Mouse (Mus musculus): ENCODE data around the gene Cwc25. TPM values are rescaled to one million over a fixed set of nuclear protein-coding genes. Genes with fewer than 3 reads are reported as not detected.
"Not testable (repeated sequence)": the region's sequence is repeated elsewhere in the genome, so short reads cannot be mapped to it uniquely, and the experiment has no call there.

Cwc25 gene
- polyA plus RNA-seq, 1 experiment from 2014 or later = 13.4 TPM

- H3K27ac ChIP-seq = peak overlapping the region; percentile 99
- H3K36me3 ChIP-seq = no peaks in the 10 kb centered on the region
- H3K4me3 ChIP-seq (replicated peaks) = peak overlapping the region; percentile 94
- peaks cover 39% of the 10 kb centered on the region for H3K4me1 ChIP-seq (replicated peaks)
- H3K9me3 ChIP-seq = no peaks in the 10 kb centered on the region
- no peaks in the 10 kb centered on the region for H3K27me3 ChIP-seq (replicated peaks)
- ATAC-seq = peak; percentile 76
- WGBS = under 1% methylated on average over 35 of the region's 43 CpGs
- peak overlapping the region; percentile 94 for H3K9ac ChIP-seq
- peak overlapping the region; percentile 83 for H3K4me2 ChIP-seq (replicated peaks)
These were observed 33.8 kb upstream of the Cwc25 start for GRCm38 (mm10) chr11:97799994-97800690.

- peak overlapping the region; percentile 83 for H3K4me2 ChIP-seq (replicated peaks)
- no peaks in the 10 kb centered on the region for H3K27me3 ChIP-seq (replicated peaks)
- H3K36me3 ChIP-seq = no peaks in the 10 kb centered on the region
- peak overlapping the region; percentile 94 for H3K4me3 ChIP-seq (replicated peaks)
- peaks cover 31% of the 10 kb centered on the region for H3K4me1 ChIP-seq (replicated peaks)
- ATAC-seq = peak; percentile 77
- no peaks in the 10 kb centered on the region for H3K9me3 ChIP-seq
- peak overlapping the region; percentile 94 for H3K9ac ChIP-seq
- under 1% methylated on average over 71 of the region's 71 CpGs for WGBS
- H3K27ac ChIP-seq = peak overlapping the region; percentile 99
These were observed 33.0 kb upstream of the Cwc25 start for GRCm38 (mm10) chr11:97799146-97799993.

GRCm38 (mm10) chr11:97798782-97799145, 32.4 kb upstream of the Cwc25 start, which contains the start of gene Lasp1:
Gene Lasp1, plus strand, starts transcription at chr11:97799000.
- Histone ChIP-seq H3K4me2 (replicated peaks) (peak within 1 kb of the TSS; percentile 83), H3K9ac (peak within 1 kb of the TSS; percentile 94), H3K4me1 (replicated peaks) (peaks cover 25% of the 10 kb centered on the region), H3K9me3 (no peaks in the 10 kb centered on the region), H3K27me3 (replicated peaks) (no peaks in the 10 kb centered on the region), H3K27ac (peak within 1 kb of the TSS; percentile 99), H3K4me3 (replicated peaks) (peak within 1 kb of the TSS; percentile 94), H3K36me3 (no peaks in the 10 kb centered on the region)
- WGBS = under 1% methylated on average over 11 of the region's 11 CpGs
- ATAC-seq = peak; percentile 46

- peak overlapping the region; percentile 83 for H3K4me2 ChIP-seq (replicated peaks)
- WGBS = 46% methylated on average over 8 of the region's 8 CpGs
- H3K9ac ChIP-seq = no peak overlapping the region
- no peaks in the 10 kb centered on the region for H3K9me3 ChIP-seq
- 0 out of 2 replicates have a peak overlapping the region, but pooled peaks have one; percentile 11 for H3K27ac ChIP-seq
- no peaks in the 10 kb centered on the region for H3K27me3 ChIP-seq (replicated peaks)
- H3K4me3 ChIP-seq (replicated peaks) = peak overlapping the region; percentile 94; the same call in 1 of the 2 replicates
- ATAC-seq = no peak
- H3K4me1 ChIP-seq (replicated peaks) = peaks cover 22% of the 10 kb centered on the region
- no peaks in the 10 kb centered on the region for H3K36me3 ChIP-seq
These were observed 31.7 kb upstream of the Cwc25 start for GRCm38 (mm10) chr11:97798083-97798435.

- Histone ChIP-seq H3K9ac (no peak overlapping the region), H3K4me2 (replicated peaks) (0 out of 2 replicates have a peak overlapping the region, but pooled peaks have one; percentile 83), H3K27me3 (replicated peaks) (no peaks in the 10 kb centered on the region), H3K36me3 (no peaks in the 10 kb centered on the region), H3K4me1 (replicated peaks) (peaks cover 21% of the 10 kb centered on the region), H3K9me3 (no peaks in the 10 kb centered on the region), H3K27ac (no peak overlapping the region), H3K4me3 (replicated peaks) (no peak overlapping the region)
- 61% methylated on average over 15 of the region's 15 CpGs for WGBS
- no peak for ATAC-seq
These were observed 31.2 kb upstream of the Cwc25 start for GRCm38 (mm10) chr11:97797369-97798082.

- no peaks in the 10 kb centered on the region for H3K36me3 ChIP-seq
- 5% methylated on average over 6 of the region's 6 CpGs for WGBS
- no peak for ATAC-seq
- no peaks in the 10 kb centered on the region for H3K9me3 ChIP-seq
- no peaks in the 10 kb centered on the region for H3K27me3 ChIP-seq (replicated peaks)
- H3K4me3 ChIP-seq (replicated peaks) = no peak overlapping the region
- H3K4me2 ChIP-seq (replicated peaks) = no peak overlapping the region
- H3K4me1 ChIP-seq (replicated peaks) = peaks cover 15% of the 10 kb centered on the region
- H3K27ac ChIP-seq = no peak overlapping the region
- no peak overlapping the region for H3K9ac ChIP-seq
These were observed 30.6 kb upstream of the Cwc25 start for GRCm38 (mm10) chr11:97796910-97797309.

GRCm38 (mm10) chr11:97793165-97793564, 26.8 kb upstream of the Cwc25 start:
- H3K4me3 ChIP-seq (replicated peaks) = no peak overlapping the region
- peaks cover 3% of the 10 kb centered on the region for H3K4me1 ChIP-seq (replicated peaks)
- H3K36me3 ChIP-seq = no peaks in the 10 kb centered on the region
- WGBS = 10% methylated on average over 2 of the region's 2 CpGs
- no peaks in the 10 kb centered on the region for H3K27me3 ChIP-seq (replicated peaks)
- no peak for ATAC-seq
- no peak overlapping the region for H3K9ac ChIP-seq
- no peaks in the 10 kb centered on the region for H3K9me3 ChIP-seq
- no peak overlapping the region for H3K27ac ChIP-seq
- no peak overlapping the region for H3K4me2 ChIP-seq (replicated peaks)

GRCm38 (mm10) chr11:97790778-97791438, 24.6 kb upstream of the Cwc25 start:
- H3K4me3 ChIP-seq (replicated peaks); H3K27ac ChIP-seq; H3K9ac ChIP-seq; H3K36me3 ChIP-seq; H3K4me2 ChIP-seq (replicated peaks); H3K9me3 ChIP-seq; ATAC-seq; H3K27me3 ChIP-seq (replicated peaks); H3K4me1 ChIP-seq (replicated peaks): not testable (repeated sequence)
- WGBS = 82% methylated on average over 2 of the region's 2 CpGs

GRCm38 (mm10) chr11:97789727-97790126, 23.4 kb upstream of the Cwc25 start:
- Histone ChIP-seq H3K27me3 (replicated peaks) (no peaks in the 10 kb centered on the region), H3K27ac (no peak overlapping the region)

GRCm38 (mm10) chr11:97787961-97788360, 21.6 kb upstream of the Cwc25 start:
- WGBS = 93% methylated on average over 3 of the region's 3 CpGs
- no peaks in the 10 kb centered on the region for H3K4me1 ChIP-seq (replicated peaks)

More at GRCm38 (mm10) chr11:97789727-97790126, 23.4 kb upstream of the Cwc25 start:
- Histone ChIP-seq H3K4me3 (replicated peaks) (no peak overlapping the region), H3K36me3 (no peaks in the 10 kb centered on the region), H3K4me2 (replicated peaks) (no peak overlapping the region), H3K9me3 (no peaks in the 10 kb centered on the region), H3K4me1 (replicated peaks) (no peaks in the 10 kb centered on the region), H3K9ac (no peak overlapping the region)
- ATAC-seq = no peak
- WGBS = 90% methylated on average over 5 of the region's 5 CpGs

GRCm38 (mm10) chr11:97782564-97782895, 16.2 kb upstream of the Cwc25 start:
- Histone ChIP-seq H3K9me3 (no peaks in the 10 kb centered on the region), H3K27ac (peak overlapping the region; percentile 91), H3K4me2 (replicated peaks) (peak overlapping the region; percentile 63), H3K4me1 (replicated peaks) (peaks cover 16% of the 10 kb centered on the region), H3K9ac (peak overlapping the region; percentile 63), H3K4me3 (replicated peaks) (peak overlapping the region; percentile 90), H3K36me3 (peaks cover 25% of the 10 kb centered on the region), H3K27me3 (replicated peaks) (no peaks in the 10 kb centered on the region)
- WGBS = 0% methylated on average over 10 of the region's 10 CpGs
- ATAC-seq = no peak

More at GRCm38 (mm10) chr11:97787961-97788360, 21.6 kb upstream of the Cwc25 start:
- Histone ChIP-seq H3K36me3 (no peaks in the 10 kb centered on the region), H3K4me3 (replicated peaks) (no peak overlapping the region), H3K9me3 (no peaks in the 10 kb centered on the region), H3K27ac (no peak overlapping the region), H3K9ac (no peak overlapping the region), H3K27me3 (replicated peaks) (no peaks in the 10 kb centered on the region), H3K4me2 (replicated peaks) (no peak overlapping the region)
- no peak for ATAC-seq
